Mouse (Mus musculus) frontal cortex, postnatal 10 days (tissue): ENCODE measurements at regions not wholly inside any gene's neighbourhood (a gene's known extent, or its start where the extent isn't known, plus 50 kb on each side); places are given as distances from the start of the nearest gene placed in this dataset.
A peak's percentile ranks its signal among the peaks of the same experiment; 100 is the strongest.

Experiments used
- DNase-seq, 2 experiments: peaks; one replicate each; pipeline ENCODE4 v3.0.0; 2022; ENCODE audit warnings: low spot score in 2 of 2, mixed read lengths in 1 of 2

DNA sequence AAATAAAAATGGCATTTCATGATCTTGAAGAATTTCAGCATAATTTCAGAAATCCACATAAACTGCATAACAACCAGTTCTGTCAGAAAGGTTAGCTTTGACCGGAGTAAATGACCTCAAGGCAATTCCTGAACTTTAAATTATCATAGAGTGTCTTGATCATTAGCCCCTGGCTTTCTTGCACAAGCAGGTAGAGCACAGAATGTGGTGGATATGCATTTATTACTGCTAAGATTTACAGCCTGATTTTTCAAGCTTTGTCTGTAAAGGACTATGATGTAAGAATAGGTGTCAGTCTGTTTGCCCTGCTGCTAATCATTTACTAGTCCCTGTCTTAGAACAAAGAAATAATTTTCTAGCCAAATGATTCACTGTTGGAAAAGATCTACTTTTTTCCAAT is 347.3 kb downstream of the Ppp1r3a start:
- no peak for DNase-seq

DNA sequence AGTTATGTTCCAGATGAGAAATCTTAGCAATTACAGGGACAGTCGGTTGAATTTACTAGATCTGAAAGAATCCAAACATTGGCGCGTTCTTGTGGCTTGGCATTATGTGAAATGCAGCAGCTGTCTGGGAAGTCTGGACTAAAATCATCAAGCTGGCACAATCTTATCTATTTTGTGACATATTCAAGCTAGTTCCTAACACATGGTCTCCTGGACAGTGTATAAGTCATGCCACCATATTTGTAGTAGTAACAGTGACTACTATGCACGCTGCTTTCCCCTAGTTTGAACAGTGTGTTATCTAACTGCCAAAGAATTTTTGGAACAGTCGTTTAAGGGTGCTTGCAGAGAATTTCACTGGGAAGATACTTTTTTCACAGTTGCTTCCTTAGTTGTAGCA is 396.8 kb downstream of the Ppp1r3a start:
- DNase-seq: peak in 1 of 2 experiments; percentile 2
